Mouse (Mus musculus) layer of hippocampus, adult 2 months (tissue): ENCODE measurements around the gene Olfr646. TPM values are rescaled to one million over a fixed set of nuclear protein-coding genes. Genes with fewer than 3 reads are reported as not detected.

Source experiments
- DNase-seq, 2 experiments: peaks; one replicate each; pipeline ENCODE4 v3.0.0; 2022; ENCODE audit warnings: low spot score in 2 of 2
- H3K27ac ChIP-seq: fragments of 200-600 bp; 2 replicates; pipeline ENCODE4 v1.8.1; 2022
- H3K4me3 ChIP-seq: fragments of 200-600 bp; 2 replicates; pipeline ENCODE4 v1.8.1; 2022; ENCODE audit warnings: mild to moderate bottlenecking
- CTCF ChIP-seq: fragments of 200-600 bp; conservative IDR thresholded peaks from 2 replicates; pipeline ENCODE4 v1.8.1; 2022; ENCODE audit warnings: antibody characterized with exemption, mild to moderate bottlenecking, moderate library complexity
- long read RNA-seq, 2 experiments: library from polyadenylated mRNA; stranded (forward); transcript quantifications; one replicate each; pipeline ENCODE4 v2.0.0; 2021; ENCODE audit warnings: borderline mapping rate in 2 of 2
- total RNA-seq, 2 experiments: library from RNA; stranded (reverse); gene quantifications; 2 replicates each; pipeline ENCODE4 v1.2.3; 2021

Olfr646 gene
- total RNA-seq = under 1 TPM in 1 of 2 experiments, not detected in 1; 0.18 TPM
- long read RNA-seq, experiment 1 = 0 reads
- long read RNA-seq, experiment 2 = 0 reads

DNA sequence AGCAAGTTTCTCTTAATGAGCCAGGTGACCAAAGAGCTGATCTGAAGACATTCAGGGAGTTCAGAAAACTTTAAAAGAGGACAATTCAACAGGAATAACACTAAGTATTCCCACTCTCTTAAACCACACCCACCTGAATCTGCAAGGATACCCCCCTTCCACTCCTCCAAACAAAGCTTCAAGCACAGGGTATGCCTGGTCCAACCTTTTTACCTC lies at the start of gene Olfr646:
Olfr646 (plus strand) TSS at position 117 of the 216 bp plus-strand sequence.
- no peak for TF ChIP-seq CTCF

GRCm38 (mm10) chr7:104059215-104059614 lies 45.5 kb upstream of the Olfr646 start:
- DNase-seq = no peak
- no peak for TF ChIP-seq CTCF
- Histone ChIP-seq H3K27ac (no peak overlapping the region), H3K4me3 (no peak overlapping the region)

More for the DNA sequence above, at the start of gene Olfr646:
- no peak within 1 kb of the TSS for H3K27ac ChIP-seq
- DNase-seq = no peak
- no peak within 1 kb of the TSS for H3K4me3 ChIP-seq

- H3K27ac ChIP-seq = no peak within 1 kb of the TSS
- no peak within 1 kb of the TSS for H3K4me3 ChIP-seq
- no peak for TF ChIP-seq CTCF
Observed at GRCm38 (mm10) chr7:104061345-104061744, 43.3 kb upstream of the Olfr646 start, which contains the start of gene 4930516K23Rik. 4930516K23Rik (minus strand) TSS chr7:104061445.

DNA sequence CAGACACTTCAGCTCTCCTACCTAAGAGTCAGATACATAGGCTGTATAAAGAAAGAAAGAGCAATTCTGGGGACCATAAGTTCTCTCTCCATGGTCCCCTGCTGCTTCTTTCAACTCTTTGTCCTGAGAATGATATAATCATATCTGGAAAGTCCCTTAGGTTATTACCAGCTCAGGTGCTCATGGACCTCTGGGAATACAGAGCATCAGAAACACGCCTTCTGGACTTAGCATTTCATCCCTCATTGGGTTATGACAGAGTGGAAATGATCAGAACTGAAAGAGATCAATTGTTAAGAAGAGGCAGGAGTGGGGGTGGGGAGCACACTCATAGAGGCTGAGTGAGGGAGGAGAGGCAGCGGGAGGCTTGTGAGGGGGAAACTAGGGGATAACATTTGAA lies 32.9 kb upstream of the Olfr646 start, which contains the start of gene Olfr644:
Olfr644 (minus strand) TSS at position 101 of the 400 bp plus-strand sequence.
- Histone ChIP-seq H3K27ac (no peak within 1 kb of the TSS), H3K4me3 (no peak within 1 kb of the TSS)
- TF ChIP-seq CTCF = no peak
- DNase-seq = no peak

More at GRCm38 (mm10) chr7:104061345-104061744, 43.3 kb upstream of the Olfr646 start, which contains the start of gene 4930516K23Rik:
- no peak for DNase-seq

DNA sequence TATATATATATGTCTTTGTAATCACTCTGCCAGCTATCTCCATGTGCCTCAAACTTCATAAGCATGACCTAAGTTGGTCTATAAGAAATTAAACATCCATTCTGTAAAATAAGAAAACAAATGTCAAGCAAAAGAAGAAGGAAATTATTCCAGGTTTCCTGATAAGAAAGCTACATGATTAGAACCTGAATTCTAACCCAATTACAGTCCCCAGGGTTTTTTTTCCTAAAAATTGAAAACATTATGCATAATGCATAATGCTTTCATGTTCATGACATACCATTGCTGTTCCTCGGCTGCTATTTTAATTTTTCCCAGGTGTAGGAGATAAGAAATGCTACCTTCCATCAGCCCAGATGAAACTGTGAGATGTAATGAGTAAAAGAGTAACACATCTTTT lies 19.3 kb upstream of the Olfr646 start, which contains the start of gene Olfr645:
Olfr645 (minus strand) TSS at position 101 of the 400 bp plus-strand sequence.
- H3K27ac ChIP-seq = no peak within 1 kb of the TSS
- no peak for TF ChIP-seq CTCF
- DNase-seq = no peak
- H3K4me3 ChIP-seq = no peak within 1 kb of the TSS

GRCm38 (mm10) chr7:104103913-104104756 lies 538 bp upstream of the Olfr646 start:
- H3K4me3 ChIP-seq = no peak overlapping the region
- TF ChIP-seq CTCF = no peak
- no peak for DNase-seq

GRCm38 (mm10) chr7:104129726-104130125 lies 25.1 kb downstream of the Olfr646 start, which contains the start of gene Ubqln5:
Ubqln5 (minus strand) TSS chr7:104129826.
- TF ChIP-seq CTCF = no peak

More at GRCm38 (mm10) chr7:104103913-104104756, 538 bp upstream of the Olfr646 start:
- no peak overlapping the region for H3K27ac ChIP-seq

GRCm38 (mm10) chr7:104137305-104137704 lies 32.6 kb downstream of the Olfr646 start, which contains the start of gene Olfr643:
Olfr643 (minus strand) TSS chr7:104137405.
- no peak for TF ChIP-seq CTCF
- DNase-seq = no peak
- H3K27ac ChIP-seq = no peak within 1 kb of the TSS
- no peak within 1 kb of the TSS for H3K4me3 ChIP-seq

More at GRCm38 (mm10) chr7:104129726-104130125, 25.1 kb downstream of the Olfr646 start, which contains the start of gene Ubqln5:
- no peak within 1 kb of the TSS for H3K27ac ChIP-seq
- no peak for DNase-seq
- no peak within 1 kb of the TSS for H3K4me3 ChIP-seq

DNA sequence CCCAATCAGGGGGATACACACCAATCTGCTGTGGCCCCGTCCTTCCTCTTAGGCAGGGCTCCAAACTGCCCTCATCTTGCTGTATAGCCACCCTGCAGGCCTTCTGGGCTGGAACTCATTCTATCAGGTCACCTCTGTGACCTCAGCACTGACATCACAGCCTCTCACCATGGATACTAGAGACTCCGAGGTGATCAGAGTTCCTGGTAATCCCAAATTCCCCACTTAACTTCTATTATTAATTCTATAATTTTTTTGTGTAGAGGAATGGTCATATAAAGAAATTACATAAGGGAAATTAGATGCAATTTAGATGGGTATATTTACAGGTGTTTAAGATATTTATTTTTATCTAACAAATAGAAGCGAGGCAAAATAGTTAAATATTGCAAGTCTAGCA lies 38.5 kb downstream of the Olfr646 start, which contains the start of gene Ubqln3:
Ubqln3 (minus strand) TSS at position 101 of the 400 bp plus-strand sequence.
- TF ChIP-seq CTCF = no peak
- Histone ChIP-seq H3K27ac (no peak within 1 kb of the TSS), H3K4me3 (no peak within 1 kb of the TSS)
- DNase-seq = no peak

- Histone ChIP-seq H3K27ac (no peak within 1 kb of the TSS), H3K4me3 (no peak within 1 kb of the TSS)
- no peak for TF ChIP-seq CTCF
- DNase-seq = no peak
Observed at GRCm38 (mm10) chr7:104150456-104150855, 45.8 kb downstream of the Olfr646 start, which contains the start of gene Ubqlnl. Ubqlnl (minus strand) TSS chr7:104150556.

Other genes starting within 250 kb of the Olfr646 start
- not detected for gene Olfr66, start 218.6 kb upstream of the Olfr646 start, total RNA-seq
- not detected for gene Olfr64, start 210.4 kb upstream of the Olfr646 start, total RNA-seq
- not detected for gene Olfr65, start 201.4 kb upstream of the Olfr646 start, total RNA-seq
- gene Olfr631, start 176.0 kb upstream of the Olfr646 start, total RNA-seq = not detected
- not detected for gene Olfr632, start 170.5 kb upstream of the Olfr646 start, total RNA-seq
- not detected for gene Olfr633, start 160.4 kb upstream of the Olfr646 start, total RNA-seq
- under 1 TPM; 0.05 to 0.07 TPM for gene Olfr635, start 133.7 kb upstream of the Olfr646 start, total RNA-seq
- gene Olfr638, start 106.1 kb upstream of the Olfr646 start, total RNA-seq = not detected
- gene Olfr639, start 87.6 kb upstream of the Olfr646 start, total RNA-seq = under 1 TPM; 0.07 to 0.10 TPM
- gene Olfr640, start 79.3 kb upstream of the Olfr646 start, total RNA-seq = not detected
- gene Olfr641, start 69.4 kb upstream of the Olfr646 start, total RNA-seq = not detected
- not detected for gene Olfr642, start 52.2 kb upstream of the Olfr646 start, total RNA-seq
- gene 4930516K23Rik, start 43.4 kb upstream of the Olfr646 start, total RNA-seq = not detected
- gene Olfr644, start 33.0 kb upstream of the Olfr646 start, total RNA-seq = not detected
- not detected for gene Olfr645, start 19.4 kb upstream of the Olfr646 start, total RNA-seq
- gene Ubqln5, start 25.0 kb downstream of the Olfr646 start, total RNA-seq = not detected
- not detected for gene Olfr643, start 32.5 kb downstream of the Olfr646 start, total RNA-seq
- gene Ubqln3, start 38.4 kb downstream of the Olfr646 start, total RNA-seq = not detected
- not detected for gene Ubqlnl, start 45.7 kb downstream of the Olfr646 start, total RNA-seq
- gene Olfm5, start 60.0 kb downstream of the Olfr646 start, total RNA-seq = not detected
- under 1 TPM; 0.20 to 0.26 TPM for gene Olfr648, start 78.5 kb downstream of the Olfr646 start, total RNA-seq
- not detected for gene Olfr649, start 91.1 kb downstream of the Olfr646 start, total RNA-seq
- gene Trim6, start 113.9 kb downstream of the Olfr646 start, total RNA-seq = under 1 TPM; 0.25 to 0.28 TPM
- 1 to 10 TPM; 1.1 to 2.0 TPM for gene Trim34a, start 139.6 kb downstream of the Olfr646 start, total RNA-seq
- gene Trim5, start 183.2 kb downstream of the Olfr646 start, total RNA-seq = under 1 TPM; 0.49 to 0.76 TPM
- gene Trim12a, start 210.6 kb downstream of the Olfr646 start, total RNA-seq = 1 to 10 TPM; 2.5 to 2.9 TPM
- not detected for gene Trim34b, start 224.6 kb downstream of the Olfr646 start, total RNA-seq
- 1 to 10 TPM; 1.5 to 2.1 TPM for gene Trim12c, start 248.5 kb downstream of the Olfr646 start, total RNA-seq